Mouse (Mus musculus) lung, postnatal 25 days (tissue): ENCODE measurements around the gene Zp3r.
"Not testable (repeated sequence)": the region's sequence is repeated elsewhere in the genome, so short reads cannot be mapped to it uniquely, and the experiment has no call there.

ENCODE experiments used
- DNase-seq: peaks from one replicate; pipeline ENCODE4 v3.0.0; 2022; ENCODE audit warnings: low spot score

Gene Zp3r

DNA sequence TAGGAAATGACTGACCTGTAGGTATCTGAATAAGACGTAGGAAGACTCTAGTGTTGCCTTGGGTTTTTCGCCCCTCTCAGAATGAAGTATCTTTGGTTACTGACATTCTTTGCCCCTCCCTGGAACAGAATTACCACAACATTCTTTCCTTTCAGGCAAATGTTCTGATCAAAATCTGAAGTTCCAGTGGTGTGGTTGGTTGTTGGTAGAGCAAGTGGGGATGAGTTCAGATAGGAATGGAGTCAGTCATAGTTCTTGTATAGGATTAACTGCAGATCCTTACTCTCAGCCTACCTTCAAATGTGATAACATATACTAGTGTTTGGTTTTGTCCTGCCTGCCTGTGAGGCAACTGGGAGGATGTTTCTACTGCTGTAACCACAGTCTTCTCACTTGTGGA lies at the start of gene Zp3r:
TSS of gene Zp3r (minus strand) at position 101 of the 400 bp plus-strand sequence.
- DNase-seq: no peak

DNA sequence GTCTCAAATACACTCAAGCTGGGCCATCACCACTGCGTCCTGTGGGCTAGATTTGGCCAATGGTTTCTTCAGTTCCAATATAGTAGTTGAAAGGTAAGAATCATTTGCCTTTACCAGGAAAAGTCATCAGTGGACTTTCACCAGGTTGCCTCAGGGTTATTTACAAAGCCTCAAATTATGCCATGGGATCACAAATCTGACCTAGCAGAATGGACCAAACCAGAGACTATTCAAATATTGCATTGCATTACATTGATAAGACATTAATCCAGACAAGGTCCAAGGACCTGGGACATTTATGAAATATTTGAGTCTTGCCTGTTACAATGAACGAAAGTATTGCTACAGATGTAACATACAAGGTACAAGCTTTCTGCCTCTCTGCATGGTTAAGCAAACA lies 49.1 kb upstream of the Zp3r start:
- no peak for DNase-seq

DNA sequence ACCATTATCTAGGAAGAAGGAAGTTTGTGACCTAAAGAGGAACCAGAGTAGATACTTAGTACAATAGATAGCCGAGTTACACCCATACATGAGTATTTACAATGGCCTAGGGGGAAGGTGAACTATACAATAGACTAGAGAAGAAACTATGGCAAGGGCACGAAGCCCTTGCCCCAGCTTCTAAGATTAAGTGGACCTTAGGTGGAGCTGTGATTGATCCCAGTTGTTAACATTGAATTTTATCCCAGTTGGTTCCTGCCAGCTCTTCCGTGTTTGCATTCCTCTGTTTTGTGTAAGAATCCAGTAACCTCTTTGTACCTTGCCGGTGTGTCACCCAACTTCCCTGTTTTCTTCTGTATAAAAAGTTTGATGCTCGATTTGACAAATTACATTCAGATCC lies 34.2 kb upstream of the Zp3r start:
- not testable (repeated sequence) for DNase-seq

DNA sequence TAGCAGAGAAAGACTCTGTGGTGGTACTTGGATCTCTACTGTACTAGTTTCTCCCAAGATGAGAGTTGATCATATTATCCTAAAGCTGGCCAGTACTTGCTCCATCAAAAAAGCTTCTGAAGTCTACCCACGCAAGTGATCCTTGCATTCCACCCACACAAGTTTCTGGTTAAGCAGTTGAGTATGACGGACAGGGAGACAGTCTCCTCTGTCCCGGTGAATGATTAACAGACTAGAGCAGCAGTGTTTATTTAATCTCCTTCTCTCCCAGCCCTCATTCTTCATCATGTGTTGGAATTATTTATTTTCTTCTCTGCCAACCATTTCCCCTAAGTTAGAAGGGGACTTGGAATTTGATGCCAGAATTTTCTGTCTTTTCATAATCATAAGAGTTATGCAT lies 32.0 kb upstream of the Zp3r start, which contains the start of gene C4bp:
TSS of gene C4bp (minus strand) at position 179 of the 400 bp plus-strand sequence.
- DNase-seq: no peak

DNA sequence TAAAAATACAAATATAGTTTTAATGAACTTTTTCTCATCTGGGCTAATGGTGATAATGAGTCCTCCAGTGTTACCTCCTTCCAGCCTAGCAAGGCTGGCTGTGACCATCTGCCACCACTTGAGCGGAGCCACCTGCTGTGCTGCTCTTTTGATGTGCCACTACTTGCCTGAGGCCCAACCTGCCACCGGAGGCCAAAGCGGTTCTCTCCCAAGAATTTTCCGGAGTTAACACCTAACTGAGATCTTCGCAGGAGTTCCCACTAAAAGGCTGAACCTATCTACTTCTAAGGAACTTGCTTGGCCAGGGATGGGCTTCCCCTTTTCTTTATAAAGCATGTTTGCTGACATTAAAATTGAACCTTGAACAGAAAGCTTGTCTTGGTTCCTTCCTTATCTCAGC lies 30.2 kb upstream of the Zp3r start:
- not testable (repeated sequence) for DNase-seq

DNA sequence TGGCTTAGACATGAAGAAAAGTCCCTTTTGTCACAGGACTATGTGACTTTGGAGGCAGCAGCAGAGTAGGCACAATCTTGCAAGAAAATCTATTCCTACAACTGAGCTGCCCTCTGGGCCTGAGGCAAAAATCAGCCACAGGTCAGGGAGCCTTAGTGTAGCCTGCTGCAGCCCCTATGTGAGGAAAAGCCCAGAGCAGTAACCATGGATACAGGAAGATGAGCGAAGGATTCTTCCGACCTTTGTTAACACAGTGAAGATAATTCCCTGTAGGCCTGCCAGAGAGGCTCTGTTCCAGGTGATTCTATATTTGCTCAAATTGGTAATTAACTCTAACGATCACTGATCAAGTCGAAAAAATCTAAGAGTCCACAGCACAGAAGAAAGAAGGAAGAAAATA lies 14.7 kb upstream of the Zp3r start:
- no peak for DNase-seq

DNA sequence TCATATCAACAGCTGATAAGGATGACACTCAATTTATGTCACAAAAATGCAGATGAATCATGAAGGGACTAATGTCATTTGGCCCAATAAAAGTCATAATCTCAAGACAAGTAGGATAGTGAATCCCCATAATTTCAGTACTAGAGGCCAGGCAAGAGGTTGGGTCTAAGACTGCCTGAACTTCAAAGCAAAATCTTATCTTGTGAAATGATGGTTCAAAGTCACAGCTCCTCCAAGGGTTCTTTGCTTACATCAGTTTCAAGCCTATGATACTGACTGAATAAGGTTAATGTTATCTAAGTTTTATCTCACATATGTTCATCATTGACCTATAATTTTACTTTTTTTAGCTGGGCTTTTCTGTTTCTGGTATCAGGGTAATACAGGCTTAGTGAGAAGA lies 11.5 kb upstream of the Zp3r start:
- no peak for DNase-seq

DNA sequence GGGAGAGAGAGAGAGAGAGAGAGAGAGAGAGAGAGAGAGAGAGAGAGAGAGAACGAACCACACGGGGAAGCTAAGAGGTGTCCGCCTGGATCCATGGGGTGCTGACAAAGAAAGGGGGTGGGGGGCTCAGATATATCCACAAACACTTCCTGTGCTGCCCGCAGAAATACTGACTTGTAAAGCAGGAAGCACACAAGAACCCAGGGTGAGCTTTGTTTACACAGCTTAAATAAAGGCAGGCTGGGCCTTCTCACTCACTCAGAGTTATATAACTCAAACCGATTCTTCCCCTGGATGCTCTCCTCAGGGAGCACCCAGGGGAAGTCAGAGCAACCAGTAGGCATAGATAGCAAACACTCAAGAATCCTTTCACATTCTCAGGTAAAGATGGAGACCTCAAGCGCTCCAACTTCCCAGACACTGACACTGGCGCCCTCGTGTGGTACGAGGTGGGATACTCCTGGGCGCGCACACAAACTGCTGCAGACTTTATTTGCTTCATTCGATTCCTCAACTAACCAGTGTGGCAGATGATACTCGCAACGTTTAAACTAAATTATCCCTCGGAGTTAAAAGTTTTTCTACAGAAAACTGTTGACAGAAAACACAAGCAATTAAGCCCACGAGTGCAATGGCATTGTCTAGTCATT lies 4.5 kb upstream of the Zp3r start:
- DNase-seq: peak; percentile 76

DNA sequence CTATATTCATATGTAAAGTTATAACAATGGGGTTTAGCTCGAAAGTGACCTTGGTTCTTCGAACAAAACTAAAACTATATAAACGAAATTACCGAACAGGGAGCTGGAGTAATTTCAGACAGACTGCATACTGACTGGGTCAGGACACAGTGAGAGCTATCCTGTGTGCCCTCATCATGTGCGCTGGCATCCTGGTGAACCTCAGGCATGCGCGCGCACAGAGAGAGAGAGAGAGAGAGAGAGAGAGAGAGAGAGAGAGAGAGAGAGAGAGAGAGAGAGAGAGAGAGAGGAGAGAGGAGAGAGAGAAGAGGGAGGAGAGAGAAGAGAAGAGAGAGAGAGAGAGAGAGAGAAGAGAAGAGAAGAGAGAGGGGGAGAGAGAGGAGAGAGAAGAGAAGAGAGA lies 3.9 kb upstream of the Zp3r start:
- DNase-seq: no peak

DNA sequence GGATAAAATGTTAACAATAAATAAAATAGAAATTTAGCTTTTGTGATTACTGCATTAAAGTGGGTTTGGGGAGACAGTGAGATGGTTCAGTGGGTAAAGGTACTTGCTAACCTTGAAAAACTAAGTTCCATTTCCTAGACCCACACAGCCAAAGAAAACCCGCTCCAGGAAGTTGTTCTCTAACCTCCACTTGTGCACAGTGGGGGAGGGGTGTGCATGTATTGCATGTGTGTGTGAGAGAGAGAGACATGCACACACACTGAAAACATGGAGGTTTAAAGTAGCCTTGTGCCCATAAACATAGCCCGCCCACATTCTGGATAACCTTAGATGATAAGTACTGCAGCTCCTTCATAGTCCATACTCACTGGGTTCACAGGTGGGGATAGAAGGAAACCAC lies 33.1 kb downstream of the Zp3r start:
- DNase-seq: no peak

DNA sequence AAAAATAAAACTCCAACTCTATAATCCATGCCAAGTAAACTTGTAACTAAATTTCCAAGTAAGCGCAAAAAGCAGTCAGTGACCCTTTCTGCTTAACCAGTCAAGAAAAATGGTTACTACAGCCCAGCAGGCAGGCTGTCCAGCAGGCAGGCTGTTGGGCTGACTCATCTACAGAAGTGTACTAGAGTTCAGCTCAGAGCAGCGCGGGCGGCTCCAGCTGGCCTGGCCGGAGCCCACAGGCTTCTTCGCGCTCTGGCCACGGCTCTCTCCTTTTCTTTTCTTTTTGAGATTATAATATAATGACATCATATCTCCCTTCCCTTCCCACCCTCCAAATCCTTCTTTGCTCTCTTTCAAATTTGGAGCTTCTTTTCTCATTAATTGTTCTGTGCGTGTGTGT lies 40.8 kb downstream of the Zp3r start:
- no peak for DNase-seq

DNA sequence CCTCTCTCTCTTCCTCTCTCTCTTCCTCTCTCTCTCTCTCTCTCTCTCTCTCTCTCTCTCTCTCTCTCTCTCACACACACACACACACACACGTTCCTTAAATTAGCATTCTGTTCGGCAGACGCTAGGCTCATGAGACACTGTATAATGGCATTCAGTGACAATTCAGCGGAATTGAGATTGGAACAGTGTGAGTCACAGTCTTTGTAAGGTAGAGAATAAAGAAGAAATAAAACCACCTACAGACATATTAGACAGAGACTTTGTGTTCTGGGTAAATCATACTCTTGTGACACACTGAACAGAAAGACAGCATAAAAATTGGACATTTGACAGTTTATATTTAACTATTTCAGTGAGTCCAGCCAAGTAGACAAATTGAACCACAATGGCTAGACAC lies 53.0 kb downstream of the Zp3r start:
- no peak for DNase-seq

DNA sequence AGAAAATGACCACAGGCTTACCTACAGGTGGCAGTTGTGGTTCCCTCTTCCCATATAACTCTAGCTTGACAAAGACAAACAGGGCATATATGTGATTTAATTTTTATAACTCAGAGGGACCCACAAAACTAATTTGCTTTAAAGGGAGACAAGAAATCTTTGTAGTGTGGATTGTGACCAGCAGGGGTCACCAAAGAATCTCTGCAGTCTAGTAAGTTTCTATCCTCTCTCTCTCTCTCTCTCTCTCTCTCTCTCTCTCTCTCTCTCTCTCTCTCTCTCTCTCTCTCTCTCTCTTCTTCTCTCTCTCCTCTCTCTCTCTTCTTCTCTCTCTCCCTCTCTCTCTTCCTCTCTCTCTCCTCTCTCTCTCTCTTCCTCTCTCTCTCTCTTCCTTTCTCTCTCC lies 53.5 kb downstream of the Zp3r start:
- DNase-seq: peak; percentile 36

DNA sequence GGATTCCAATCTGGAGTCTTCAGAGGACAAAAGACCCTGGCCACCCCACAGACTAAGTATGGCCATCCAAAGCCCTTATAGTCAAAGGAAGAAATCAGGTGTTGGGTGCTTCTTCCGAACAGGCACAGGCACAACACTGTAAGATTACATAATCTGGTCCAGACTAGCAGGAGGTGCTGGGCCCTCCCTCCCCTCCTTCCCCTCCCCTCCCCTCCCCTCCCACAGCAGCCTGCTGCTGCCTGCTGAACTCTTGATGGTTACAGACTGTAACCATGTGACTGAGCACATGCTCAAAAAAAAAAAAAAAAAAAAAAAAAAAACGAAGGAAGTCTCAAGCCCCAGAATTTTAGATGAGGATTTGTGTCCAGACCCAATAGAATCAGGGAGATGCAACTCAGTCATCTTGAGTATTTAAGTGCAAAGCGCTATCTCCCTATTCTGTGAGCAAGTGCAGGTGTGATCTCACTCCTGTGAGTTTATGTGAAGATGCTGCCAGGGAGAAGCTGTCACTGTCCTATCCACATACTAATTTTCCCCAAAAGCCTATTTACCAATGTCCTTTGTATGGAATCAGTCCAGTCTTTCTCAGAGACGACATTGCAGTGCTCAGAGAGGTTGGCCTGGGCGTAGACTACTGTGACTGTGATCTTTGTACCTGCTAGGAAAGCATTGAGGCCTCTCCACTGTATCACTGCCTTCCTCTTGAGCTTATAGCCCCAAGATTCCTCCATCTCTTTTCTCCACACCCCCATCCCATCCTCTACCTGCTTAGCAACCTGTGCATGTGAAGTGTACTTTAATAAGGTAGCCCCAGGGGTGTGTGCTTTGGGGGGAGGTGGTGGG lies 77.8 kb downstream of the Zp3r start:
- no peak for DNase-seq

DNA sequence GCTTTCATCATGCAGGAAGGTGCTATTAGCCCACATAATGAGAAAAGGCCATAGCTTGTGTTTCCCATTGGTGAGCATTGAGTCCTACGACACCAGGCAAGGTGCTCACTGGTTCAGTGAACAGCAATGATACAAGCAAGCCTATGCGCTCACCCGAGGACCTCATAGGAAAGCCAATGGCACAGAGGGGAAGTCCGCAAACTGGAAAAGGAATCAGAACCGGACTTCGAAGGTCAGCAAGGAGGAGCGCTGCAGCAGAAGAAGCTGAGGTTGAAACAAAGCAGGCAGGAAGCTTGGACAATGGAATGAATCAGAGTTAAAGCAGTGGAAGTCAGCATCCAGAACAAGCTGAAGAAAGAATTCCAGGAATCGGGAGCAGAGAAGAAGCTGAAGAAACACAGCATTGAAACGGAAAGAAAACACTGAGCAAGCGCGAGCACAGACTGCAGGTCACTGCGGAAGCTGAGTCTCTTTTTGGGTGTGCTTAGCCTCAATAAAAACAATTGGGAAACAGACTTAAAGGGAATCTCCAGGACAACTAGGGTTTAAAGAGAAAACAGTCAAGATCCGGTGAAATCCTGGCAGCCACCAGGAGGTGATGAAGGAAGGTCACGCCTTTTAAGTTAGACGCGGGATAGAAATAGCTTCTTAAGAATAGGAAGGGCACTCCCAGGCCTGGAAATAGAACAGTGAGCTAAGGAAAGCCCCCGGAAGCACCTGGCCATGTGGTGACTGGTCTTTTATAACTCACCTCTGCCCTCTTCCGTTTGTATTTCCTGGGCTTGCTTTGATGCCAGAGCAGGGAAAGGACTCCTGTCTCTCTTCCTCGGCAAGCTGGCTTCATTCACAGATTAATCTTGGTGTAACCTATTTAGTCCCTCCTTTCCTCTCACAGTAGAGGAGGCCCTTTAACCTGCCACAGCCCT lies 78.9 kb downstream of the Zp3r start:
- DNase-seq: peak; percentile 47

DNA sequence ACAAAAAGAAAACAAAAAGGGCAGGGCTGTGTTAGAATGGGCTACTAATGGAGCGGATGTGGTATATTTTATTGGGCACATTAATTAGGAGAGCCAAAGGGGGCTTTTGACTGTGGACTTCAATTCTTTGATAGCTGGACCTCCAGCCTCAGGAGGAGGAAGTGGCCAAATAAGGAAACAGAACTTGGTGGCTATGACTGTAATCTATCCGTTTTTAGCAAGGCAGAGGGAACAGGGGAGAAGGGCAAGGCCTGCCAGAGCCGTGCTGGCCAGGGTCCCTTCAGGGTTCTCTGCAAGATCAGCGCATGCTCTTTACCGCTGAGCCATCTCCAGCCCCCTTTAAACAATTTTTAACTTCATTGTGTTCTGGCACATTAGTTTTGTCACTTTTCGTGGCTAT lies 79.7 kb downstream of the Zp3r start:
- DNase-seq: no peak

DNA sequence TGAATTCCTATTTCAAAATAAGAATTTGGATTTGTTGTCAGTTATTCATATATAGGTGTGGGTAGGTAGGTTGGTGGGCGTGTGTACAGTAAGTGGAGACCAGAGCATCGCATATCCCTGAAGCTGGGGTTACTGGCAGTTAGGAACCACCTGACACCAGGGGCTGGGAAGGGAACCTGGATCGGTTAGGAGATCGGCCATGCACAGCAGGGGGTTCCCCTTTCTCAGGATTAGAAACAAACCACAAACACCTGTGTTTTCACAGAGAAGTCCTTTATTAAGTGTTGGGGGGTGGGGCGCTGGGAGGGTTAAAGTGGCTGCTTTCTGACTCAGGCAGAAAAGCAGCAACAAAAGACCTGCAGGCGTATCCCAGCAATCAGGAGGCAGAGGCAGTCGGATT lies 80.3 kb downstream of the Zp3r start:
- DNase-seq: no peak

DNA sequence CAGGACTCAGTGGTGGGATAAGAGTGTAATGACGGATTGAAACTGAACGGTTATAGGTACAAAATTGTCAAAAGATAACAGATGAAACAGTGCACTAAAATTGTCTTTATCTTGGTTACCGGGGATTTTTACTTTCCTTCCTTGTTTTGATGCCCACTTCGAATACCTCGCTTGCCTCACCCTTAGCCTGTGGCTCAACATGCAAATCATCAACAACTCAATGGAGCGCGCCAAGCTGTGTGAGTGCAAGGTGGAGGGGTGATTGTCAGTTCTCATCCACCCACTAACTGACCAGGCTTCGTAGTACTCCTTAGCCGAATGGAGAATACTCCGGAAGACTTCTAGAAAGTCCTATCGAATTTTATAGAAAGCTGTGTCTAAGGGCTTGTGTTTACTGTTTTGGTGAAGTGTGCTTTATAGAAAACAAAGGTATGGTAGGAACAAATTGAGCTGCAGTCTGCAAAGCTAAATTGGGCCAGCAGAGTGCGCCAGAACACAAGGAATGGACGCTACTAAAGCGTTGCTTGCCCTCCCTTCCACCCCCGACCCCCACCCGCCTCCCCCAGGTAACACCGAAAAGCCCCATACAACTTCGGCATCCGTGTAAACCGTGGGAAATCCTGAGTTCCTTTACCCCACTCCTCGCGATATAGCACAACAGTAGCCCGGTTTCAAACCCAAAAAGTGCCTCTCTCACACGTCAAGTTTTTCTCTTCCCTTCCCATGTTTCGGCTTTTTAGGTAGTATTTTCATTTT lies 81.6 kb downstream of the Zp3r start:
- peak; percentile 55 for DNase-seq
